Mouse (Mus musculus) bone marrow, adult 2 months (tissue): Measurements from ENCODE around the gene Coa7. TPM values are rescaled to one million over a fixed set of nuclear protein-coding genes. Genes with fewer than 3 reads are reported as not detected.
"Not testable (repeated sequence)": the region's sequence is repeated elsewhere in the genome, so short reads cannot be mapped to it uniquely, and the experiment has no call there.

Source experiments
- H3K27ac ChIP-seq: fragments of 200-500 bp; 2 replicates; pipeline ENCODE4 v1.5.1; 2012; ENCODE audit warnings: low read depth, mild to moderate bottlenecking, control low read depth, inconsistent platforms, low read length; ENCODE audit not compliant: control insufficient read depth, poor library complexity, insufficient read depth
- H3K4me1 ChIP-seq: fragments of 200-500 bp; 2 replicates; pipeline ENCODE4 v1.6.1; 2011; ENCODE audit warnings: low read length; ENCODE audit not compliant: control insufficient read depth, insufficient read depth
- H3K4me3 ChIP-seq: fragments of 200-500 bp; replicated peaks from 2 replicates; pipeline ENCODE3; 2011; ENCODE audit warnings: mild to moderate bottlenecking, low read depth, low read length, control low read depth; ENCODE audit not compliant: control insufficient read depth
- CTCF ChIP-seq: fragments of 200-500 bp; IDR thresholded peaks from 2 replicates; pipeline ENCODE4 v1.5.1; 2011; ENCODE audit warnings: low read length, control low read depth; ENCODE audit not compliant: control insufficient read depth, insufficient read depth
- POLR2A ChIP-seq: fragments of 200-500 bp; IDR thresholded peaks from 2 replicates; pipeline ENCODE4 v1.6.1; 2011; ENCODE audit warnings: low read depth, mild to moderate bottlenecking, control low read depth, low read length, borderline replicate concordance; ENCODE audit not compliant: control insufficient read depth
- WGBS: fragments of 180-500 bp; shearing (Covaris S2); methylation state at CpG from one replicate; pipeline ENCODE4 v1.1.7; 2018; 5-methylcytosine and 5-hydroxymethylcytosine counted together
- polyA plus RNA-seq: library from polyadenylated mRNA; stranded (reverse); fragments of >200 nt; gene quantifications from 2 replicates; pipeline ENCODE4 v1.2.4, GENCODE M21; 2011; ENCODE audit warnings: low replicate concordance; ENCODE audit not compliant: missing spikeins, insufficient read depth, insufficient read length

The Coa7 gene
- polyA plus RNA-seq, 1 experiment = 17.3 TPM

GRCm38 (mm10) chr4:108349836-108350547 is 22.1 kb downstream of the Coa7 start:
- TF ChIP-seq CTCF = no peak
- no peak for TF ChIP-seq POLR2A
- no peak overlapping the region for H3K27ac ChIP-seq
- 12% methylated on average over 8 of the region's 8 CpGs for whole genome bisulfite sequencing
- H3K4me1 ChIP-seq = peaks cover 2% of the 10 kb centered on the region; the same call in 1 of the 2 replicates
- no peak overlapping the region for H3K4me3 ChIP-seq

GRCm38 (mm10) chr4:108350819-108351218 is 22.9 kb downstream of the Coa7 start:
- Histone ChIP-seq H3K4me1 (peaks cover 2% of the 10 kb centered on the region; the same call in 1 of the 2 replicates), H3K27ac (no peak overlapping the region)
- no peak for TF ChIP-seq CTCF
- TF ChIP-seq POLR2A = no peak

GRCm38 (mm10) chr4:108353591-108353990 is 25.7 kb downstream of the Coa7 start:
- not testable (repeated sequence) for H3K27ac ChIP-seq, H3K4me3 ChIP-seq, H3K4me1 ChIP-seq

More at GRCm38 (mm10) chr4:108350819-108351218, 22.9 kb downstream of the Coa7 start:
- WGBS = 33% methylated on average over 8 of the region's 8 CpGs
- no peak overlapping the region for H3K4me3 ChIP-seq

GRCm38 (mm10) chr4:108357458-108357857 is 29.5 kb downstream of the Coa7 start:
- TF ChIP-seq POLR2A = no peak
- TF ChIP-seq CTCF = no peak
- no peaks in the 10 kb centered on the region for H3K4me1 ChIP-seq
- no peak overlapping the region for H3K4me3 ChIP-seq
- 87% methylated on average over 8 of the region's 8 CpGs for WGBS
- H3K27ac ChIP-seq = no peak overlapping the region

- Histone ChIP-seq H3K4me3 (no peak overlapping the region), H3K27ac (no peak overlapping the region)
Observed at GRCm38 (mm10) chr4:108358498-108358897, 30.6 kb downstream of the Coa7 start.

DNA sequence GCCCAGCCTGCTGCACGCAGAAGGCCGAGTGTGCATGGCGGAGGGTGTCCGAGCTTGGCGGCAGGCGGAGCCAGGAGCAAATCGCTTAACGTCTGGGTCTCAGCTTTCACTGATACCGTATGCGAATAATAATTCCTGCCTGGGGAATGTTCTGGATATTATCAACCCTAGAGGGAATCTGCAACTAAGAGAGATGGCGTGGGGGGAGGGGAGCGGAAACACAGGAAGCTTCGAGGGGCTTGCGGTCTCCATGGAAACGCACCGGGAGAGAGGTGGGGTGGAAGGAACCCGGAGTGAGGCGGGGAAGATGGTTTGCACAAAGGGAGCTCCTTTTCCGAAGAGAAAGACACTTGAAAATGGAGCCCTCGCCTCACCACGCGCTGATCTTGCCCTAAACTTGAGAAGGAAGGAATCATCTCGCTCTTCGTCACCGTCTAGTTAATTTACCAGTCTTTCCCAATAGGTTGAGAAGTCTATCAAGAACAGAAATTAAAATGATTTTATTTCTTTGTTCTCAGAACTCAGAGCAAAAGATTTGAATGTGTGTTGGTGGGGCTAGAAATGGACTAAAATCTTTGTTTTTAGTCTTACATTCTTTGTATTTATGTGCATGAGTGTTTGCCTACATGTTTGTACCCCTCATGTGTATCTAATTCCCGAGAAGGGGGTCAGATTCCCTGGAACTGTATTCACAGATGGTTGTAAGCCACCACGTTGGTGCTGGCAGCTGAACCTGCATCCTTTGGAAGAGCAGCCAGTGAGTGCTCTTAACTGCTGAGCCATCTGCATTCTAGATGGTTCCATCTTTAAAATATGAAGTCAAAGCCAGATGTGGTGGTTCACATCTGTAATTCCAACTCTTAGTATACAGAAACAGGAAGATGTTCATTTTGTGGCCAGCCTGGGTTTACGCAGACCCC is 32.5 kb downstream of the Coa7 start:
- H3K27ac ChIP-seq = no peak overlapping the region
- no peaks in the 10 kb centered on the region for H3K4me1 ChIP-seq
- no peak overlapping the region for H3K4me3 ChIP-seq
- TF ChIP-seq CTCF (no peak), POLR2A (no peak)
- WGBS = 17% methylated on average over 28 of the region's 28 CpGs

More at GRCm38 (mm10) chr4:108358498-108358897, 30.6 kb downstream of the Coa7 start:
- WGBS = 88% methylated on average over 4 of the region's 4 CpGs
- TF ChIP-seq POLR2A (no peak), CTCF (no peak)
- H3K4me1 ChIP-seq = no peaks in the 10 kb centered on the region

GRCm38 (mm10) chr4:108362321-108363261 is 34.7 kb downstream of the Coa7 start:
- Histone ChIP-seq H3K4me1 (no peaks in the 10 kb centered on the region), H3K27ac (no peak overlapping the region), H3K4me3 (no peak overlapping the region)
- WGBS = 77% methylated on average over 18 of the region's 18 CpGs
- TF ChIP-seq POLR2A (no peak), CTCF (no peak)
